Mouse (Mus musculus) liver, adult 2 months (tissue): ENCODE measurements around the gene Trmt112. TPM values are rescaled to one million over a fixed set of nuclear protein-coding genes. Genes with fewer than 3 reads are reported as not detected.
A peak's percentile ranks its signal among the peaks of the same experiment; 100 is the strongest.

Experiments
- DNase-seq: peaks from one replicate; pipeline ENCODE4 v3.0.0-alpha.2; 2011; ENCODE audit warnings: low read depth, low spot score; ENCODE audit errors: extremely low read depth
- H3K27ac ChIP-seq: fragments of 200-500 bp; replicated peaks from 2 replicates; pipeline ENCODE4 v1.5.1; 2012; ENCODE audit warnings: low read depth, mild to moderate bottlenecking, control low read depth, inconsistent platforms, low read length; ENCODE audit not compliant: insufficient read depth
- H3K27me3 ChIP-seq: fragments of 200-500 bp; 2 replicates; pipeline ENCODE4 v1.6.1; 2012; ENCODE audit warnings: mild to moderate bottlenecking, moderate library complexity, low read length, inconsistent platforms; ENCODE audit not compliant: control insufficient read depth, insufficient read depth
- H3K36me3 ChIP-seq: fragments of 200-500 bp; 2 replicates; pipeline ENCODE4 v1.6.1; 2012; ENCODE audit warnings: low read length, inconsistent platforms; ENCODE audit not compliant: control insufficient read depth, insufficient read depth
- H3K4me1 ChIP-seq: fragments of 200-500 bp; 2 replicates; pipeline ENCODE4 v1.6.1; 2011; ENCODE audit warnings: low read length; ENCODE audit not compliant: control insufficient read depth, insufficient read depth
- H3K4me3 ChIP-seq: fragments of 200-500 bp; 2 replicates; pipeline ENCODE4 v1.5.1; 2011; ENCODE audit warnings: low read depth, mild to moderate bottlenecking, control low read depth, low read length, moderate library complexity; ENCODE audit not compliant: insufficient read depth
- H3K79me2 ChIP-seq: fragments of 200-500 bp; 2 replicates; pipeline ENCODE4 v1.6.1; 2012; ENCODE audit warnings: inconsistent platforms, mild to moderate bottlenecking, low read length, moderate library complexity; ENCODE audit not compliant: control insufficient read depth, insufficient read depth
- H3K9ac ChIP-seq: fragments of 200-500 bp; 2 replicates; pipeline ENCODE4 v1.6.1; 2012; ENCODE audit warnings: low read depth, mild to moderate bottlenecking, control low read depth, inconsistent platforms, low read length
- CTCF ChIP-seq: fragments of 200-500 bp; IDR thresholded peaks from 2 replicates; pipeline ENCODE4 v1.5.1; 2011; ENCODE audit warnings: low read depth, low read length, control low read depth
- POLR2A ChIP-seq: fragments of 200-500 bp; IDR thresholded peaks from 2 replicates; pipeline ENCODE4 v1.6.1; 2011; ENCODE audit warnings: low read length, control low read depth; ENCODE audit not compliant: insufficient read depth; ENCODE audit errors: extremely low read depth
- WGBS: fragments of 180-500 bp; shearing (Covaris S2); methylation state at CpG from one replicate; pipeline ENCODE4 v1.1.7; 2018; 5-methylcytosine and 5-hydroxymethylcytosine counted together
- polyA plus RNA-seq: library from polyadenylated mRNA; depleted of rRNA; stranded (reverse); fragments of >200 nt; gene quantifications from 2 replicates; pipeline ENCODE4 v1.2.3, GENCODE M21; 2012
- total RNA-seq: library from RNA; depleted of rRNA; stranded (reverse); fragments of >200 nt; gene quantifications from 2 replicates; pipeline ENCODE4 v1.2.3, GENCODE M21; 2014

Trmt112 gene
- total and polyA plus RNA-seq, 2 experiments, result 30.7 to 89.7 TPM

DNA sequence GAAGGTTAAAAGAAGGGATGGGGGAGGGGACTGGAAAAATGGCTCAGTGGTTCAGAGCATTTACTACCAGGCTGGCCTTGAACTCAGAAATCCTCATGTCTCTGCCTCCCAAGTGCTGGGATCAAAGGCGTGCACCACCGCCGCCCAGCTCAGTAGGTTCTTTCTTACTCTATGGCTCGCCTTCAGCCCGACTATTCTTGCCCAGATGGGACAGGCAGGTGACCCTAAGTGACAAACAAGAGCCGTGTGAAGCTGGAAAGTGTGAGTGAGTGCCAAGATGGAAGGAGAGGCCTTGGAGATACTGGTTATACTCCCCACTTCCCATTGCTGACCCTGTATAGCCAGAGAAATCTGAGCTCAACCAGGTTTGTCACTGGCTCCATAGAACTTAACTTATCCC, 34.2 kb downstream of the Trmt112 start:
- no peak for DNase-seq
- H3K9ac ChIP-seq, result no peak overlapping the region
- peaks cover 8% of the 10 kb centered on the region for H3K79me2 ChIP-seq
- H3K4me1 ChIP-seq, result peaks cover 11% of the 10 kb centered on the region
- no peak overlapping the region for H3K27ac ChIP-seq
- no peaks in the 10 kb centered on the region for H3K36me3 ChIP-seq
- TF ChIP-seq POLR2A (no peak), CTCF (no peak)
- WGBS, result 98% methylated on average over 6 of the region's 6 CpGs
- H3K27me3 ChIP-seq, result no peaks in the 10 kb centered on the region
- no peak overlapping the region for H3K4me3 ChIP-seq

DNA sequence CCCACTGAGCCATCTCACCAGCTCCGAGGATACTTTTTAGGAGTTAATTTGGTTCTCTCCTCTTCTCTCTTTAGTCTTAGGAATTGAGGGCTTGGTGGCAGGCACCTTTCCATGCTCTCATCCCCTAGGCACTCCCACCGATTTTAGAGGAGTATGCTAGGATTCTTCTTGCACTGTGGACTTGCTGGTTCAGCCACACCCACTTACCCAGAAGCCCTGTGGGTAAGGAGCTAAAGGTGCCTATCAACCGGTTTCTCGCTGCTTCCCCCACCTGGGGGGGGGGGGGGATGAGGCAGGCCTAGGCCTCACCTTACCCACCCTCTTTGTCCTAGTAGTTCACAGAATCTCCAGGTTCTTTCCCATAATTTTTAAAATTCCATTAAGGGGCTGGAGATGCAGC, 38.2 kb downstream of the Trmt112 start:
- H3K79me2 ChIP-seq, result peaks cover 5% of the 10 kb centered on the region
- no peaks in the 10 kb centered on the region for H3K36me3 ChIP-seq
- DNase-seq, result no peak
- no peak overlapping the region for H3K27ac ChIP-seq
- no peak overlapping the region for H3K9ac ChIP-seq
- peaks cover 4% of the 10 kb centered on the region; the same call in 1 of the 2 replicates for H3K4me1 ChIP-seq
- H3K27me3 ChIP-seq, result no peaks in the 10 kb centered on the region
- TF ChIP-seq POLR2A (no peak), CTCF (no peak)
- WGBS, result 77% methylated on average over 4 of the region's 4 CpGs
- no peak overlapping the region for H3K4me3 ChIP-seq

DNA sequence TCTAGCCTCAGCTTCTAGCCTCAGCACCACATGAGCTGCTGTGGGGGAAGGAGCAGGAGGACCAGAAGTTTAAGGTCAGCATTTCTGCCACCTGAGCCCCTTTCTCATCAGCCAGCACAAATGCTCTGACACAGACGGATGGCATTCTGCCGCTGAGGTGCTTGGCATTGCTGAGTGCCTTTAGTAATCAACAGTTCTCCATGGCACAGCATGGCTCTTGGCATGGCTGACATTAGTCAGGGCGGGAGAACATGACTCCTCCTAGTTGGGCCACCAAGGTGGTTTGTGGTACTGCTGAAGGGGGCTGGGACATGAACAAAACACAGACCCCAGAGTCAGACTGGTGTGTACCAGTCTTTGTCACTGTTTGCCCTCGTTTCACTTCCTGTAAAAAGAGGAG, 38.7 kb downstream of the Trmt112 start:
- H3K79me2 ChIP-seq, result 0 out of 2 replicates have a peak, but pooled peaks cover 2% of the 10 kb centered on the region
- no peaks in the 10 kb centered on the region for H3K27me3 ChIP-seq
- H3K36me3 ChIP-seq, result no peaks in the 10 kb centered on the region
- TF ChIP-seq CTCF (no peak), POLR2A (no peak)
- no peak for DNase-seq
- no peak overlapping the region for H3K27ac ChIP-seq
- no peak overlapping the region for H3K4me3 ChIP-seq
- H3K4me1 ChIP-seq, result peaks cover 6% of the 10 kb centered on the region
- 86% methylated on average over 4 of the region's 4 CpGs for WGBS
- H3K9ac ChIP-seq, result no peak overlapping the region

DNA sequence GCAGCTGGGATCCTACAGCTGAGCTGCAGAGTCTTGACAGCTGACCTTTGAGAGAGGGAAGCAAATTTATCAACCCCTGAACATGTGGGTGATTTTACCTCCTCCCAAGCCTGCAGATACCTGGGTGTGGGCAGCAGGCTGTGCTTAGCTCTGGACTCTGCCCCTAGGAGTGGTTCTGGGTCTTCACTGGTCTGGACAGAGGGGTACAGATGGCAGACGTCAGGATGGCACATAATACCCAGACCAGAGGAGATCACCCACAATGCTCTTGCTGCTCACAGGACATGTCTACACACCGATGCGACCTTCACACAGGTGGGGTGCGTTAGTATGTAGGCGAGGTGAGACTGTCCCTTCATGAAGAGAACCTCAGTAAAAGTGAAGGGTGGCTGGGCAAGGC, 40.0 kb downstream of the Trmt112 start:
- Histone ChIP-seq H3K4me1 (peaks cover 11% of the 10 kb centered on the region), H3K36me3 (no peaks in the 10 kb centered on the region), H3K4me3 (no peak overlapping the region), H3K27me3 (no peaks in the 10 kb centered on the region), H3K27ac (no peak overlapping the region), H3K79me2 (no peaks in the 10 kb centered on the region), H3K9ac (no peak overlapping the region)
- no peak for DNase-seq
- 93% methylated on average over 5 of the region's 5 CpGs for WGBS
- no peak for TF ChIP-seq CTCF

DNA sequence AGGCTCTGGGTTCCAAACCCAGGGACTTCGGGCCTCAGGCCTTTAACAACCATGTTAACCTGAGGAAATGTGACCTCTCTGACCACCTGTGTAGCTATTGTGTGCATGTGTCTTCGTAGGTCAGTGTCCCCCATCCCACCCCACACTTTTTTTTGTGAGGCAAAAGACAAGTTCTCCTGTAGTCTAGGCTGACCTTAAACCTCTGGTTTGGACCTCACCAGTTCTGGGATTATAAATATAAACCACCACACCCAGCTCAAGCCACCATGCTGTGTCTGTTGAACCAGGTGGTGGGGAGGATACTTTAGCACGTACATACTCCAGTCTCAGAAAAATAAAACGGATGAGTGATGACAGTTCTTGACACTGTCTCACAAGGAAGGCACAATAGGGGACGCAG, 40.5 kb downstream of the Trmt112 start:
- no peaks in the 10 kb centered on the region for H3K79me2 ChIP-seq
- no peaks in the 10 kb centered on the region for H3K36me3 ChIP-seq
- peaks cover 11% of the 10 kb centered on the region for H3K4me1 ChIP-seq
- no peak overlapping the region for H3K27ac ChIP-seq
- no peak overlapping the region for H3K9ac ChIP-seq
- no peak overlapping the region for H3K4me3 ChIP-seq
- DNase-seq, result no peak
- WGBS, result 68% methylated on average over 5 of the region's 5 CpGs
- H3K27me3 ChIP-seq, result no peaks in the 10 kb centered on the region
- TF ChIP-seq POLR2A, result no peak

DNA sequence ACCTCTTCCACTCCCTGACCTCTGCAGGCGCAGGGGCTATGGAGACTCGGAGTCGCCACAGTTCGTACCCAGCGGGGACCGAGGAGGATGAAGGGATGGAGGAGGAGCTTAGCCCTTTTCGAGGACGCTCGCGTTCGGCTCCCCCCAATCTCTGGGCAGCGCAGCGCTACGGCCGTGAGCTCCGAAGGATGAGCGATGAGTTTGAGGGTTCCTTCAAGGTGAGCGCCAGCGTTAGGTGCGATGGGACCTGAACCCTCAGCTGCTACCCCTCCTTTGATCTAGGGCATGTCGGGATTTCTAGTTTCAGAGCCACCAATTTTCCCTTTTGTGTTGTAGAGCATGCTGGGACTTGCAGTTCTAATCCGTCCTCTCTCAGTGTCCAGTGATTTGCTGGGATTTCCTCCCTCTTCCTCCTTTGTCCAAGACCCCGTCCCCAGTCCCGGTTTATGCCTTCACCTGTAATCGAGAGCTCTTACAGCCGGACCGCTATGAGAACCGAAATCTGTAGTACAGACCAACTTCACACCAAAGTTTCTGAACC, 41.2 kb downstream of the Trmt112 start:
- H3K27me3 ChIP-seq, result no peaks in the 10 kb centered on the region
- under 1% methylated on average over 28 of the region's 28 CpGs for WGBS
- peak overlapping the region; percentile 77 for H3K27ac ChIP-seq

More for the DNA sequence above, 41.2 kb downstream of the Trmt112 start:
- Histone ChIP-seq H3K9ac (peak overlapping the region; percentile 74), H3K4me1 (peaks cover 11% of the 10 kb centered on the region), H3K79me2 (no peaks in the 10 kb centered on the region), H3K4me3 (peak overlapping the region; percentile 72), H3K36me3 (no peaks in the 10 kb centered on the region)
- TF ChIP-seq CTCF, result no peak
- 0 out of 2 replicates have a peak, but pooled peaks have one; percentile 46 for TF ChIP-seq POLR2A
- DNase-seq, result peak; percentile 72
